Mouse (Mus musculus) kidney, postnatal 25 days (tissue): ENCODE data around the gene Gm38394.
"Not testable (repeated sequence)": the region's sequence is repeated elsewhere in the genome, so short reads cannot be mapped to it uniquely, and the experiment has no call there.

Experiments used
- DNase-seq, 2 experiments: peaks; one replicate each; pipeline ENCODE4 v3.0.0; 2021; ENCODE audit warnings: mixed read lengths in 2 of 2

Gene Gm38394

DNA sequence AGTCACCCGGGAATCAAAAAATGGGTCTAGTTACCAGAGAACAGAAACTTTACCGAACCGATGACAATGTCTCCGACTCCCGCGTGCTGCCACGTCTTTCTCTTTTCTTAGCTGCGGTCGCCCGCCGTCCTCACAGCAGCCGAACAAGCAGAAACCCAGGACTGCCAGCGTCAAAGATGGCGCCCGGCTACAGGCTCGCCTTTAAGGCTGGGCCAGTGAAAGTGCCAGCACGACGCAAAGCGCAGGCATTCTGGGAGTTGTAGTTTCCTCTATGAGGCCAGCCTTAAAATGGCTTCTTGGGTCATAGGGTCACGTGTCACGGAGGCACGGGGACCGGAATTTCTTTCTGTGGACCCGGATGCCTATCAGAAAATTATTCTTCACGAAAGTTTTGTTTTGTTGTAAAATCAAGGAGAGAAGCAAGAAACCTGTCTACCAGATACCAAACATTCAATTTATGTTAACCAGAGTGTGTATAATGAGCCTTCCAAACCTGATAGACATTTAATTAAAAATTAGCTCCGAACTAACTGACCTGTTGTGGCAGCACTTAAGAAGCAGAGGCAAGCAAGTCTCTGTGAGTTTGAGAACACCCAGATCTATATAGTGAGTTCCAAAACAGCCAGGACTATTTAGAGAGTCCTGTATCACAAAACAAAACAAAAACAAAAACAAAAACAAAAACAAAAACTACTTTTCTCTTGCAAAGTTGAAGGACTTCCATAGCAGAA, at the start of gene Gm38394:
Gene Gm38394 (minus strand): TSS at position 116 of the 731 bp plus-strand sequence.
- peak; percentile 94 to 97 for DNase-seq

DNA sequence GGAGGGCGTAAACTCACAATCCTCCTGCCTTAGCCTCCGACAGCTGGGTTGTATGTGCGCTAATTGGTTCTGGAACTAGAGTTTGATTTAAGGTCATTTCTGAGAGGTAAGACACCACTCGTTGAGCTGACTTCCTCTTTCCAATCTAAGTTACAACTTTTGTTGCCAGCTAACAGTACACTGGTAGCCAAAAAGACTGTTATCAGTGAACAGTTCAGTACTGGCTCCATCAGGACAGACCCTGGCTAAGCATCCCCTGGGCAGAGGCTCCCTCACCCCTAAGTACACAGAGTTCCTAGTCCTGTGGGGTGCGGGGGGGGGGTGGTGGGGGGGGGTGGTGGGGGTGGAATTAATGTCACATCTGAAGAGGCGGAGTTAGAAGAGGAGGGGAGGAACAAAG, 49.8 kb upstream of the Gm38394 start:
- no peak for DNase-seq

DNA sequence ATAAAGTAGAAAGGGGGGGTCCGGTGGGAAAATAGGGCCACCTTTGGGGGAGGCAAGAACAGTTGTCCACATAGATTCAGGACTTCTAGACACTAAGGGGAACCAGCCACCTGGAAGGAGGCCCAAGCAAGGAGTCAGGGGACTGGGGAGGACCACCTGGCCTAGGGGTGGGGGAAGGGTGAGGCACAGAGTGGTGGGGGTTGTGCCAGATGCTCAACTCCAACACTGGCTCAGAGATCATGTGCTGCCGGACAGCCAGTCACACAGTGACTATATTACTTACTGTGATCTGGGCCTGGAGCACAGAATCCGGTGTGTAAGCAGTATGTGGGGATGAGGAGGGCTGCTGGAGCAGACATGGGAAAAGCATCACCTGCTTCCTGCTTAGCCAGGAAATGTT, 48.2 kb upstream of the Gm38394 start:
- no peak for DNase-seq

DNA sequence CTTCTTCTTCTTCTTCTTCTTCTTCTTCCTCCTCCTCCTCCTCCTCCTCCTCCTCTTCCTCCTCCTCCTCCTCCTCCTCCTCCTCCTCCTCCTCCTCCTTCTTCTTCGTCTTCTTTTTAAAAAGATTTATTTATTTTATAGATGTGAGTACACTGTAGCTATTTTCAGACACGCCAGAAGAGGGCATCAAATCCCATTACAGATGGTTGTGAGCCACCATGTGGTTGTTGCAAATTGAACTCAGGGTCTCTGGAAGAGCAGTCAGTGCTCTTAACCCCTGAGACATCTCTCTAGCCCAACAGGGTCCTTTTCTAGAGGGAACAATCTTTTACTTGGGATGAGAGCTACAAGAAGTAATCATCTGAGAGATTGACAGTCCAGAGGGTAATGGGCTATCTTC, 40.7 kb upstream of the Gm38394 start:
- DNase-seq = peak in 1 of 2 experiments; percentile 59

DNA sequence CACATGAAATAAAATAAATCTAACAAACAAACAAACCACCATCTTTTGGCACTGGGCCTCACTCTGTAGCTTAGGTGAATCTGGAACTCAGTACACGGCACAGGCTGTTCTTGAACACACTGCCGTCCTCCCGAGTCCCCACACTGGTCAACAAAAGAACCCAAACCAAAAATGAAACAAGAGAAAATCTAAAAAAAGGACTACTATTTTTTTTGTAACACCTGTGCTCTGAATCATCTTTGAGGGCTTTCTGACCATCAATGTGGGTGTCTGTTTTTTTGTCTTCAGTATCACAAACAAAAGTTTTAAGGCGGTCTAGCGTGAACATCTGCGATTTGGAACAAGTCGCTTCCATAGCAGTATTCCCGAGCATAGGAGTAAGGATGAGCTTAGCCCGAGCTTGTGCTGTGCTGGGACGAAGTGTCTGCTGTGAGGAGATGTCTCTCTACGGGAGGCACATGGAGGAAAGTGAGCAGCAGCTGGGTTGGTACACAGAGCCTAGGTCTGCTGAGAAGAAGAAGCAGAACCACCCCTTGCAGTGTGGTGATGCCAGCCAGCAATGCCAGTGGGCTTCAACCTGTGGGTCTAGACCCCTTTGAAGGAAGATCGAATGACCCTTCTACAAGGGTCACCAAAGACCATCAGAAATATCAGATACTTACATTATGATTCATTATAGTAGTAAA, 37.0 kb upstream of the Gm38394 start:
- no peak for DNase-seq

DNA sequence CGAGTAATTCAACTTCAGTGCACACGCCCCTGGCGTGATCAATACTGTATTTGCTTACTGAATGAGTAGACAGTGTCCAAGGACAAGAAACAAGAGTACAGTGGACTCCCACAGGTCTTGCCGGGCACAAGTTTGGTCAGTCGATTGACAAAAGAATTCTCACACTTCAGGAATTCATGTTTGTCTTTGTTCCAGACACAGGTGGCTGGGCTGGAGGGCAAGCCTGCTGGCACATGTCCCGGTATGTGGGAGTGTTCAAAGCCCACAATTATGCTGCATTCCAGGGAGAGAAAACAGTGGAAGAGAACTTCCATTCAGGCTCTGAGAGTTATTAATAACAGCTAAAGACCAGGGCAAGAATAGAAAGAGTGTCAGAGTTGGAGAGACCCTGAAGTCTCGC, 34.8 kb upstream of the Gm38394 start:
- DNase-seq = peak; percentile 90 to 91

DNA sequence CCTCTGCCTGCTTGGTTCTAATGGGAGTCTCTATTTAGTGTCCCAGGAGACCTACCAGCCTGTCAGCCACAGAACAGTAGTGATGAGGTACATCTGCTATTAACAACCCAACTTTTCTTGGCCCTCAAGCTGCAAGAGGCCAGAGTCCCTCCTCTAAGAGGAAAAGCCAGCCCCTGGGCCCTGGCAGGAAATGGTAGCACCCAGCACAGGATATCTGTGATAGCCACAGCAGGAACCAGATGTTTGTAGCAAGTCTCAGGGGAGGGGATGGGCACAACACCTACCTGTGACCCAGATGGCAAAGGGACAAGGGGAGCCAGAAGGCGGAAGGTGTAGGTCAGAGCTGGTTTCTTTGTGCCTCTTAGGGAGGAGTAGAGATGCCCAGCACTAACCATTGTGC, 33.8 kb upstream of the Gm38394 start:
- DNase-seq = peak in 1 of 2 experiments; percentile 55

DNA sequence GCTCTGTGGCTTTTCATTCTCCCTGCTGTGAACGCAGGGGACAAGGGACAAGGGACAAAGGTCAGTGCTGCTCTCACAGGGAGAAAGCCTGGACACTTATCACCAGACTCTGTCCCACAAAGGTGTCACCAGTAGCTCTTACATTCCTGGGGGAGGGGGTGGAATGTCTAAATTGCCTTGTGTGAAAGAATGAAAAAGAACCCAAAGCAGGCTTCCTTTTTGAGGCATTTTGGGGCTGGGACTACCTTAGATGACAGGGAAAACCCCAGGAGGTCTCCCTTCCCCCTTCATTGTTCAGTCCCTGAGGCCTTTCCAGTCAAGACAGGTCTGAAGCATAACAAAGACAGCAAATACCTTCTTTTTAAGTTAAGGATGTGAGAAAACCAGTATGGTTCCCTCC, 33.2 kb upstream of the Gm38394 start:
- DNase-seq = peak; percentile 32 to 49

DNA sequence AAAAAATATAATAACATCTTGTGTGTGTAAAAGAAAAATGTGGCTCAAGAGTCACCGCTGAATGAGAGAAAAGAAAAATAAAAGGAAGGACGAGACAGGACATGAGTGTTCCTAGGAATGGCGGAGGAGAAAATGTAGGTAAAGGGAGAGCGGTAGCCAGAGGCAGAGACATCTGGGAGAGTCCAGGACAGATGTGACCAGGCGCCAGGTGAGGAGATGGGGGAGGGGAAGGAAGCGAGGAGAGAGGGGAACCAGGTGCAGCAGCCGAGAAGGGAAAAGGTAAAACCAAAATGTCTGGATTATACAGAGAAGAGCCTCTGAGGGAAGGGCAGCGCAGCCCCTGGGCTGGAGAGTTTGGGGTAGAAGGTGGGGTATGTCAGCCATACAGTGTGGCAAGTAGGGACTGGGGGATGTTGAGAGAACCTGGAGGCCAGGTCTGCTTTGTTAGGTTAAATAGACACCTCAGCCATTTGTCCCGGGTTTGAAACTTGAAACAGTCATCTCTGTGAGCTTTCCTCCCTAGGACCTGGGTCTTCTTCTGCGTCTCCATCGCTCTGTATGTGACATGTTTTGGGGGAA, 32.5 kb upstream of the Gm38394 start:
- DNase-seq = no peak

DNA sequence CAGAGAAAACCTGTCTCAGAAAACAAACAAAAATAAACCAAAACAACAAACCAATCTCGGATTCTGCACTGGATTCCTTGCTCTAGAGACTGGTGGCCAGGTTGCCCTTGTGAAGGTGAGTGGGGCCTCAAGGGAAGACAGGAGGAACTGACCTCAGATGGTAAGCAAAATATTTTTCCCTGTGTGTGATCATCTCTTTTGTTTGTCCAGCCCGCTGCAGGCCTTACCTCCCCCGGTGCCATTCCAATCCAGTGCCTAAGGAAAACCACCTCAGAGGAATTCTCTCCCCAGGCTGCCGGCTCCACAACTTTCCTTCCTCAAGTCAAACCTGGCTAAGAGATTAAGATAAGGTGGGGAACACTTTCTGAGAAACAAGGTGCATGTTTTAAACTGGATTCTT, 31.1 kb upstream of the Gm38394 start:
- DNase-seq = no peak

DNA sequence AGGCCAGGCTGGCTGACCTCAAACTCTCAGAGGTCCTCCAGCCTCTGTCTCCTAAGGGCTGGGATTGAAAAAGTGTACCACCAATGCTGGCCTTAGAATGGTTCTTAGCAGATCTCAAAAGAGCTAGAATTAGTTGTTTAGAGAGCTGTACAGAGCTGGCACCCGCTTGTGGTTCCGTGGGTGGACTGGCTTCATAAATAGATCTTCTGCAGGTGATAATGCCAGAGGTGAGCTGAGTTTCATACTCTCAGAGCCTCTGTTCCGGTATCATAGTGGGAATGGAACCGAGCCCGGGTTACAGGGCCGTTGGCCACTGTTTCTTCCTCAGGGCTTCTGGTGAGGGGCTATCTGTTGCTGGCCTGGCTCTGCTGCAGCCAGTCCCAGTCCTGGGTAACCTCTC, 29.9 kb upstream of the Gm38394 start:
- DNase-seq = no peak

DNA sequence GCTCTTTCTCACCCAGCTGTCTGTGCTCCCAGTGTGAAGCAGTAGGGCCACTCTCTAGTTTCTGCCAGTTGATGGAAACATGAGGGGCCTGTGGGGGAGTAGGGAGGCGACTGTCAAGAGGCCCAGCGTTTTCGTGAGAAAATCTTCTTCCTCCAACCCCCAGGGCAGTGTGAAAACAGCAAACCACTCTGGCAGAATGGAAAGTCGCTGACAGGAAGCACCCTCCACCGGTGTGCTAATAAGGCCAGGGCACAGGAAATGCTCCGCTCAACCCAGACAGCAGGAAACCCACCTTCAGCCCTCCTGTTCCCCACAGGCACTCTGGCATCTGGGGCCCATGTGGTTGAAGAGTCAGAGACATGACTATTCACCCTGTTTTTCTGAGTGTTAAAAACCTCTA, 28.8 kb upstream of the Gm38394 start, which contains the start of gene Lax1:
Gene Lax1 (minus strand): TSS at position 212 of the 400 bp plus-strand sequence.
- no peak for DNase-seq

DNA sequence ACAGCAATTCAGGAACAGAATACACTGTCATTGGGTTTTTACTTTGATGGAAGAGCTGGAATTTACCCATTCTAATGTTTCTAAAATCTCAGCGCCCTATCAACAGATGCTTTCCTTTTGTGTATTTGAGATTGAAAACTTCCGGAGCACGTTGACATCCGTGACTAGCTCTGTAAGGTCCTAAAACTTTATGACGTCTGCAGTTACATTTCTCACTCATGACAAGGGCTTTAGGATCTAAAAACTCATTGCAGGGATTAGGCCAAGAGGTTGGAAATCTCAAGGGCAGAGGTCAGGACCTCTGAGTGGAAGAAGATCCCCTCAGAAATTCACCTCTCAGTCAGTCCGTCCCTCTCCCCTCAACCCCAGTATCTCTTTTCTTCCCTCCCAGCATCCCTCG, 27.2 kb upstream of the Gm38394 start:
- DNase-seq = no peak

DNA sequence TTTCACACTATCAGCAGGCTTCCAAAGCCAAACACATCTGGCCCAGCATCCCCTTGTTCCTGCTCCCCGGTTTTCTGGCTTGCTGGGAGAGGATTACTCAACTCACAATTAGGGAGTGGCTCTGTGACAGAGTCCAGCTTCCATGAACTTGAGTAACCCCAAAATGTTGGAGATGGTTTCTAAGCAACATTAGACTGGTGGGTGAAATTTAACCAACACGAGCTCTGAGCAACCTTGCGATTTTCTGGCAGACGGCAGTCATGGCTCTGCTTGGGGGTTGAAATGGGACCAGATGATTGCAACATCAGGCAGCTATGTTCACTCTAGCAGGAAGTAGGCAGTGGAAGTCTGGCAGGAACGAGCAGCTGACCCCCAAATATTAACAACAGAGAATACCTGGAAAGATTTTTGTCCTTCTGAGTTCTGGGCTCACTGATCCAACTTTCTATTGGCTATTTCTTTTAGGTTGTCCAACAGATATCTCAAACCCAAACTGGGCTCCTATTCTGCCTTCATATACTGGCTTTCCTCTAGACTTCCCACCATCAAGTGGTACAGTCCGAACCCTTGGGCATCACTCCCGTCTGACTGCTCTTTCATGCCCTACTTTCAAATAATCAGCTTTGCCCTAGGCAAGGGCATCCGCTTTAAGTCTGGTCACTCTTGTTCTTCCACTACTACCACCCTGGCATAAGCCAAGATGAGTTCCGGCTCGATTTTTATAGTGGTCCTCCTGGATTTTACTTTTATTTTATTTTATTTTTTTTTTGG, 24.8 kb upstream of the Gm38394 start:
- DNase-seq = peak; percentile 60 to 91

DNA sequence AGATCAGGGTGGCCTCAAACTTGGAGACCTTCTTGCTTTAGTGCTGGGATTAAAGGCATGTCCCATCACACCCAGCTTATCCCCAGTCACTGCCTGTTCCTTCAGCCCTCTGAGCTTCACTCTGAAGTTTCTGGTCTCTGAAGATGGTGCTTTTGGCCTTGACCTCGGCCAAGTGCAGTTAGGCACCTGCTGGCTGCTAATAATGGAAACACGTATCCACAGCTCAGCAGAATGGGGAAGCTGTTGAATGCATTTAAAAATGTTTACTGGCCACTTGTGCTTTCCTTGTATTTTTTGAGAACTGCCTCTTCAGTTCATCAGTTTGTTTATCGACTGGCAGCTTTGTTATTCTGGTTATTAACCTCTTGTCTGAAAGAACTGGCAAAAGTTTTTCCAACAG, 10.7 kb upstream of the Gm38394 start:
- DNase-seq = no peak

DNA sequence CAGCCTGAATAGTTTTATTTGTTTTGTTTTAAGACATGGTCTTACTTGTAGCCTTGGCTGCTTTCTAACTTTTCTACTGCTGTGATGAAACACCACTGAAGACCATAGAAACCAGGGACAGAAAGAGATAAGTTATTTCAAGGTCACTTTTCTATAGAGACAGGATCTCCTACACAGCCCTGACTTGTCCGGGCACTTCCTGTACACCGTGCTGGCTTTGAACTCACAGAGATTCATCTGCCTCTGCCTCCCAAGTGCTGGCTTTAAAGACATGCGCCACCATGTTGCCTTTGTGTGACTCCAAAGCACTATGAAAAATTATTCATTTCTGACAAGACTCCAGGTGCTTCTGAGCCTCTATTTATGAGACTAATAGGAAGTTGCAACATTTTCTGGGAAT, 10.1 kb upstream of the Gm38394 start:
- DNase-seq = no peak

DNA sequence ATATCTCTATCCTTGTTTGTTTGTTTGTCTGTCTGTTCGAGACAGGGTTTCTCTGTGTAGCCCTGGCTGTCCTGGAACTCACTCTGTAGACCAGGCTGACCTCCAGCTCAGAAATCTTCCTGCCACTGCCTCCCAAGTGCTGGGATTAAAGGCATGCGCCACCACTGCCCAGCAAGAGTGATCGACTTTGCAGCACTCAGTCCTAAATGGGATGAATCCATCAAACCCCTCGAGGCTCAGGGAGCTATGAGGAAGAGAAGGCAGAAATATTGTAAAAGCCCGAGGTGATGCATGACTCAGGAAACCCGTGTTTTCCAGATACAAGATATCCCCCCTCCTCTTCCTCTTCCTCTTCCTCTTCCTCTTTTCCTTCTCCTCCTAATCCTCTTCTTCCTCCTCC, 9.7 kb upstream of the Gm38394 start:
- no peak for DNase-seq

DNA sequence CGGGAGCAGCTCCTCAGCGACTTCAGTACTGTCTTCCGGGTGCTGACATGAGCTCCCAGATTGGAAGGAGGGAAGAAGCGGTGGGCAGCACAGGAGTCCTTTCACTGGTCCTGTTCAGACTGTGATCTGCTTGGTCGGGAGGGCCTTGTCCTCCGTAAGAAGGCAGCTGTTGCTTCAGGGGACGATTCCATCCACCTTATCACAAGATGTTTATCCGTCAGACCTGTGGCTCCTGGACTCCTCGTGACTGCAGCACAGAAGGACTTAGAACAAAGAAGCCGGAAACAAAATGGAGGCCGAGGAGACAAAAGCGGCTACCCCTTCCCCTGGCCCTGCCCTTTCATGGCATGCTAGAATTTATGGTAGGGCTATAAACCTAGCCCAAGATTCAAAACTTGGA, 9.1 kb upstream of the Gm38394 start:
- no peak for DNase-seq

DNA sequence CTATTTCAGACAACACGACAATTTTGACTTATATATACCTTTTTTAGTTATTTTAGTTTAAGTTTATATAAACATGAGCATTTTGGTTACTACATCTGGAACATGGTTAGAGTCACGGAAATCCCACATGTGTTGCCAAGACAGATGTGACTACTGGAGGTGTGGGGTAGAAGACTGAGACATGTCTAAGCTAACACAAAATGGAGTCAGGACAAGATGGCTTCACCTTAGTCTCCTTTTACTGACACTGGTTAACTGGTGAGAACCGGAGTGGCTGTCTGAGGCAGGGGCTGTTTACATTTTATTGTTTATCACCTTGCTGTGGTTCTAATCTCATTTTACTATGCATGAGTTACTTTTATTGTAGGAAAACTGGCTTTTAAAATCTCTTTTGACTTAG, 7.5 kb upstream of the Gm38394 start:
- DNase-seq = no peak

DNA sequence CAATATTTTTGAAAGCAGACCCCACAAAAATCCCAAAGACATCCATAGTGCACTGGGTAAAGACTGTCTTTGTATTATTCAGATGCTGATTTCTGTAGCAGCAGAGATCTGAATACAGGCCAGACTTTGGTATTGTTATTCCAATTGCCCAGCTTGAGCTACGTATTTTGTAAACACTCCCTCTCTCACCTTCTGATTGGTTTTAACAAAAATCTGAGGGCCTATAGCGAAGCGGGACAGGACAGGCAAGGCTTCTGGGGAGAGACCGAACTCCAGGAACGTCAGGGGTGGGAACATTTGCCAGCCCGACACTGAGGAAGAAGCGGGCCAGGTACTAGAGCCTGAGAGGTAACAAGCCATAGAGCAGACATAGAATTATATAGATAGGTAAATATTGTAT, 6.6 kb upstream of the Gm38394 start:
- no peak for DNase-seq

DNA sequence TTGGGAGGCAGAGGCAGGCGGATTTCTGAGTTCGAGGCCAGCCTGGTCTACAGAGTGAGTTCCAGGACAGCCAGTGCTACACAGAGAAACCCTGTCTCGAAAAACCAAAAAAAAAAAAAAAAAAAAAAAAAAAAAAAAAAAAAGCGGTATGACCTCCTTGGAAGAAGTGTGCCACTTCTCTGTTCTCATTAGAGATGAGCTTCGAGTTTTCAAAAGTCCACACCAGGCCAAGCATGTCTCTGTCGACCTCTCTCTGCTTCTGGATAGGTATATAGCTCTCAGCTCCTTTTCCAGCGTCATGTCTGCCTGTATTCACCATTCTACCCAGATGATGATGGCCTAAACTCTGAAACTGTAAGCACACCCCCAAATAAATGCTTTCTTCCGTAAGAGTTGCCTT, 4.6 kb upstream of the Gm38394 start:
- not testable (repeated sequence) for DNase-seq

DNA sequence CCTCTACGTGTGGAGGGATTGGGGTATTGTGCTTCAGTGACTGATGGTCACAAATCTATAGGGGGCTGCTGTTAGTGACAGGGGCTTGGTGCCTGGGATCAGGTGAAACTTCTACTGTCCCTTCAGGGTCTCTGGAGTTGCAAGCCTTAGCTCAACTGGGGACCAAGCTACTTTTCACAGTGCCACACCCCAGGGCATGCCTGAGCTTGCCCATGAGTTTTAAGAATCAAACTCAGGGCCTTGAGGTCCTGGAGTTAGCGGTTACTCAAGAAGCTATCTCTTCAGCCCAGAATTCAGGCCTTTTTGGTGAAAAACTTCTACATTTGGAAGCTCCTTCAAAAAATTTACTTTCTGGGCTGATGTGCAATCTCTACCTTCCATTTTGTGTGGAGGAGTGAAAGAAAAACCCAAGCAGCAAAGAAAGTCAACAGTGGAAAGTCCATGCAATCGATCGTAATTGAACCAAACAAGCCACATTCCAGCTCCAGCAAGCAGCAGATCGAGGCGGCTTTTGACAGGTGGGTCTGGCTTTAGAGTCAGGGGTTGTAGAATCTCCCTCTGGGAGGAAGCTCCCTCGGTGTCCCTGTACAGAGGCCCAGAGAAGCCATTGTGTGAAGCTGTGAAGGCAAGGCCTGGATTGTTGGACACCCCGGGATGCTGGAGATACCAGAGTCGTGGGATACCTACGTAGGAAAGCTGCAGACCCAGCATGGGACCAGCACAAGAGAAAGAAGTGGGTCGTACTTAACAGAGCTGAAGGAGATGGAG, 3.3 kb upstream of the Gm38394 start:
- no peak for DNase-seq

DNA sequence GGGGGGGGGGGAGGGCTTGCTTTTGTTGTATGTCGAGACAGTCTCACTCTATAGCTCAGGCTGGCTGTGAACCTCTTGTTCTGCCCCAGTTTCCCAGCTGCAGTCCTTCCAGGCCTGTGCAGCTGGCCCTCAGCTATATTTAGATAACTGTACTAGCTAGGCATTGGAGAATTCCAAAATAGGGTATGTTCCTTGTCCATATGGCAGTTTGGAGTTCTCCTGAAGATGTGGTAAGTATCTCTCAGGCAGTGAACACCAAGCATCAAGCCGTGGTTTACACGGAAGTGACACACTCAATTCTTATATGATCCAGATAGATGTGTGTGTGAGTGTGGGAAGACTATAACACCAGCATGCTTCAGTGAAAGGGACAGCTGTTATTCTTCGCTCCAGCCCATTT, 2.3 kb upstream of the Gm38394 start:
- no peak for DNase-seq
